Mouse (Mus musculus) cerebral cortex, adult 2 months (tissue): ENCODE results near the gene C130050O18Rik.

Experiments
- WGBS: fragments of 180-500 bp; shearing (Covaris S2); methylation state at CpG from one replicate; pipeline ENCODE4 v1.1.7; 2018; 5-methylcytosine and 5-hydroxymethylcytosine counted together

The C130050O18Rik gene

DNA sequence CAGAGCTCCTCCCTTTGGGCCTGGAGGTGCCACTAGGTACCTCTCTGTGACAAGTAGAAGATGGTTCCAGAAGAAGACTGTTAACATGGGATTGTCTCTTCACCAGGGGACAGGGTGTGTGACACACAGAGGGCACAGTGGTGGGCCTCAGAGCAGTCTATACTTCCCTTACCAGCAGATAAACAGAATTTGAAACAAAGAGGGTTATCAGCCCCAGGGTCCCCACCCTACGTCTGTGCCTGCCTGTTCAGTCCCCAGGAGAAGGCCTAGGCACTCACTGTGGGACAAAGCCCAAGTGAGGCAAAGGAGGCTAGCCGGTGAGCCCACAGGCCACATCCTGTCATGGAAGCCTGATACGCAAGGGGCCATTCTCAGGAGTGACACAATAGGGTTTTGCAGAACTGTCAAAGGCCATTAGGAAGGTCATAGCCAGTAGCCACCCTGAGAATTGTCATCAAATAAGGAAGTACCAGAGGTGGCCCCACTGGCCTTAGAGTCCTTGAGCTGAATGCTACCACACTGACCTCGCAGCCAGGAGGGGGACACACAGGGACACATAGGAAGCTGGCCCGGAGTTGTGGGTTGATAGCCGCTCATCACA, at the start of gene C130050O18Rik:
TSS of gene C130050O18Rik (plus strand) at position 480 of the 601 bp plus-strand sequence.
- 89% methylated on average over 6 of the region's 6 CpGs for WGBS

DNA sequence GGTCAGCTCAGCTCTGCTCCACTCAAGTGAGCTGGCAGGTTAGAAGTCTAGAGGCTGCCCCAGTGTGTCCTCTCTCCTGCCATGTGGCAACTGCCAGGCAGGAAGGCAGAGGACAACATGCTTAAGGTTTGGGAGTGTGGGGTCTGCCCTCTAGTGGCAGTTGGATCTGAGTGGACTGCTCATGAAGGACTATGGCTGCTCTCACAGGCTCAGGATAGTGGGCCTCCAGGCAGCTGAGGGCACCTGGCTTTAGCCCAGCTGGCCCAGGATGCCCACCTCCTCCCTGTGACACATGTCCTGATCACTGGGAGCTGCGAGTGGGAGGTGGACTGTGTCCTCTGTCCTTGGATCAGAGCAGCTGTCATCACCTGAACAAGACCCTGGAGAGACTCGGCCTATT, 46.4 kb upstream of the C130050O18Rik start:
- 87% methylated on average over 2 of the region's 2 CpGs for WGBS

DNA sequence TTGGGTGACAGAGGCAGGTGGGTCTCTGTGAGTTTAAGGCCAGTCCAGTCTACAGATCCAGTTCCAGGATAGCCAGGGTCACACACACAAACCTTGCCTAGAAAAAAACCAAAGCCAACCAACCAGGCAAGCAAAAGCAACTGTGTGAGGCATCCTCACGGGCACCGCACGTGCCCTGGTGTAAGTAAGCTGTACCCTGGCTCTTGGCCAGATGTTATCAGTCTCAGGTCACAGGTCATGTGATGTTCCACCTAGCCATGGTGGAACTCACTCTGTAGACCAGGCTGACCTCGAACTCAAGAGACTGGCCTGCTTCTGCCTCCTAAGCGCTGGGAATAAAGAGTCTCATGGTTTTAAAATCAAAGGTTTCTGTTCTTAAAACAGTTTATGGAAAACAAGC, 45.8 kb upstream of the C130050O18Rik start:
- 92% methylated on average over 5 of the region's 5 CpGs for WGBS

DNA sequence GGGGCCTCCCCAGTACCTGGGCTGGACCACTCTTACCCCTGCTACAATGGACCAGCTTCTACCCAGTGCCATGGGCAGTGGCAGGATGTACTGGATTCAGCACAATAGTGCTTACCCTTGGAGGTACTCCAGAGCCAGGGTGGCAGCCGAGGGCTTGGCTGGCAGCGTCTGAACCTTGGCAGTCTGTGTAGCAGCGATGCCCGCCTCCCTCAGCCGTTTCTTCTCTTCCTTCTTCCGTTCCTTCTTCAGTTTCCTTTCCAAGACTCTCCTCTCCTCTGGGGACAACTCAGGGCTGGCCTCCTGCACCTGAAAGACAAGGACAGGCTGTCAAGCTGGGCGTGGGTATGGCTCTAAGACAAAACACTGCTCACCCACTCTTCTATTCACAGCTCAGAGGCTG, 41.2 kb upstream of the C130050O18Rik start:
- WGBS: 28% methylated on average over 7 of the region's 7 CpGs

DNA sequence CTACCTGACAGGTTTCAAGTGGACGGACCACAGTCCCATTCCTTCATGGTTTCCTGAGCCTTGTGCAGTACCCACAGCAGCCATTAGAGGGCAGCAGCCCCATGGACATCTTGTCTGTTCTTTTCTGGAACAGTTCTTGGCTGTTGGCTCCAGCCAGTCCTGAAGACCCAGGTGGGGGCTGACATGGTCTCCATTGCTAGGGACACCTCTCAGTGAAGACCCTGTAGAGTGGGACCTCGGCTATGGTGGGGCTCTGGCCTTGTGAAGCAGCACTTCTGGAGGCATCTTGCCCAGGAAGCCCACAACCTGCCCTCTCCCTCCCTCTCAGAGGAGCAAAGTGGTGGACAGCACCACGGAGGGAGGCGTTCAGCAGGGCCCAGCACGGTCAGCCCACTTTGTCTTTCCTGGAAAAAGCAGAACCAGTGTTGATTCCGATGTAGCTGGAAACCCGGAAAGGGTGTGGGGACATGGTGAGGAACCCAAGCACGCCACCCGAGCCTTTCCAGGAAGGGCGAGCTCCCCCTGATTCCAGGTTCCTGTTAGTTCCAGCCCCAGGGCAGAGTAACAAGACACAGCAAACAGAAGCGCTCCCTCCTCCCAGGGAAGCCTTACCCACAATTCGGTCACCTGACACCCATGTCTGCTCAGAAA, 40.7 kb upstream of the C130050O18Rik start:
- 22% methylated on average over 12 of the region's 12 CpGs for WGBS

DNA sequence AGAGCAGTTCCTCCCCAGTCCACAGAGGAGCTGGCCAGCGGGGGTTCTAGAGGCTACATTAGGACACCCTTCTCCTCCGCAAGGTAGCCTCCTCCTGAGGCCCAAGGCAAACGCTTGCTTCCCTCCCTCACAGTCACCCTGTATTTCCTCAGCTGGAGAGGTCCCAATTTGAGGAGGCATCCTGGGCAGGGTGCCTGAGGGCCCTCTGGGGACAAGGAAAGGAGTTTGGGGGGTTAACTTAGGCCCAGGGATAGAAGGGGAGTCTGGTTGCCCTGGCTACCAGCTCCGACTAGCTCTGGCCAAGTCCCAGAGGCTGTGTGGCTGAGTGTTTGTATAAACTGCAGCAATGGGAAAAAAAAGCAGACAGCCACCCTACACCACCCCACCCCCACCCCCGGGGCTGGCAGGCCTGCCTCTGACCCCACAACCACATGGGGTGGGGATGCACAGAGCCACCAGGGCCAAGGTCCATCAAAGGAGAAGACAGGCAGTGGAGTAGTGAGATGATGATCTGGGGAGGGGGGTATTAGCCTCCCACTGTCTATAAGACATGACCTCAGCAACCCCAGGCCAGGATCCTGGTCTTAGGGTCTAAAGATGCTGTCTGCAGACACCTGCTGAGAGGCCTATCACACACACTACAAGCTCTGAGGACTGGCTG, 40.0 kb upstream of the C130050O18Rik start:
- 9% methylated on average over 5 of the region's 5 CpGs for WGBS

DNA sequence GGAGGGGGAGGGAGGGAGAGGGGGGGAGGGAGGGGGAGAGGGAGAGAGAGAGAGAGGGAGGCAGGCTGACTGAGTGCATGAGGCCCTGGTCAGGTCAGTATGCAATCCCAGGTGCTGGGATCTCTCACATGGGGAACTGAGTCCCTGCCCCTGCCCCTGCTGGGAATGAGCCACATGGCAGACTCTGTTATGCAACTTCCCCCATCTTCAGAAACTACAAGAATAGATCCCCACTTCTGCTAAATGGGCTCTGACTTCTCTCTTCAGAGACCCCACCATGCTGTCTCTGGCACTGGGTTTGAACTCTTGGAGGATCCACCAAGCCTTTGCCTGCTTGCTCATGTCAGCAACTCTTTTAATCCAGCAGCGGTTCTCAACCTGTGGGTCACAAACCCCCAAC, 39.3 kb upstream of the C130050O18Rik start:
- 88% methylated on average over 1 of the region's 1 CpGs for WGBS

DNA sequence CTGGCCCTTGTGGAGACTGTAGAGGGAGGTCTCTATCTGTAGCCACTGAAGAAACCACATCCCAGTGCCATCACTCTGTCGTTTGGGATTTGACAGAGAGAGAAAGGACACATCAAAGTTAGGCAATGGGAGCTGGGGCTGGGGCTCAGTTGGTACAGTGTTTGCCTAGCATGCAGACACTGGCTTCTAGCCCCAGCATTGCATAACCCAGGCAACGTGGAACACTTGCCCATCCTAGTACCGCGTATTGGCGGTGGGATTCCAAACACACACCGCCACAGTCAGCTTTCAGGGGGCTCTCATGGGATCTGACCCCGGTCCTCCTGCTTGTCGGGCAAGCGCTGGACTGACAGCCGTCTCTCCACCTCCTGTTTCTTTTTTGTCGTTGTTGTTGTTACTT, 38.6 kb upstream of the C130050O18Rik start:
- 68% methylated on average over 11 of the region's 11 CpGs for WGBS

DNA sequence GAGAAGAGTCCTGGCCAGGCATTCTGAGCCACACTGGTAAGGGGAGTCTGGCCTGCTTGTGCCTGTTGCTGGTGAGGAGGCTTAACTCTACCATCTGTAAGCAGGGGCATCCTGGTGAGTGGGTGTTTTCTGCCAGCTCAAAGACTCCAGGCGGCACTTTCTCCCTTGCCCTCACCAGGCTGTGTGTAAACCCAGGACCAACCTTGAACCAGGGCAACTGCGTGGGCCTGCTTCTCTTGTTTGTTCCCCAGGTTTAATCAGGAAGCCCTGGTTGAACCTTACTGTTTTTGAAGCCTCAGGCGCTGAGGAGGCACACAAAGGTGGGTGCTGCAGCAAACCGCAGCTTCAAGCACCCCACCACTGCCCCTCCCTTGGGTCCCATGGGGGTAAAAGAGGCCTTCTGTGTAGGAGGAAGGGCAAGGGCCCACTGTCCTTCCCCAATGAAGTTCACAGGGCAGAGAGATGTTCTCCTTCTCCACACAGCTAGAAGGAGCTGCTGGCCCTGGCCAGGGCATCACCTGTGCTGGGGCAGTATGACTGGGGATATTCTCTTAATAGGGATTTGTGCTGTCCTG, 37.1 kb upstream of the C130050O18Rik start:
- WGBS: 68% methylated on average over 4 of the region's 4 CpGs

DNA sequence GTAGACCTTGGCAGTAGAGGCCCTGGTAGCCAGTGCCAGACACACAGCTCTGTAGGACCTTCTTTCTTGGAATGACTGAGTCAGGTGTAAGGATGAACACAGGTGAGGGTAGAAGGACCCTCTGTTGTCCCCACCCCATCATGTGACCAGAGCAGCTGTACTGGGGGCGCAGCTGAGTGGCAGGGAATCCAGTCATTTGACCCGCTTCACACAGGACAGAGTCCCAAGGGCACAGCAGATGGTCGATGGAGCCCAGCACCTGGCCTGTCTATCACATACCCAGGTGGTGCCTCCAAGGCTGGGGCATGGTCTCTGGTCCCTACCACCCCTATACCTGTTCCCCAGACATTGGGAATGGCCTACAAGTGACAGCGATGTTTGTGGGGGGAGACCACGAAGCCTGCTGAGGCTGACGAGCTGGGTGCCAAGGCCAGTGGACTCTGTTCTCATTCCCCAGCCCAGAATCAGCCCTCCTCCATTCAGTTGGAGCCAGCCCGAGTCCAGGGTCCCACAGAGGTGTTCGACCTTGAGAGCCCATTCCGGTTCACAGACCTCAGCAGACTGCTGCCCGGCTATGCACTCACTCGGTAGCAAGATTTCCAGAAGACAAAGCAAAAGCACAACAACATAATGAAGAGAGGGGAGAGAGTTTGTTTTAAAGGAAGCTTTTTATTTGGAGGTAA, 36.3 kb upstream of the C130050O18Rik start:
- 86% methylated on average over 11 of the region's 11 CpGs for WGBS

DNA sequence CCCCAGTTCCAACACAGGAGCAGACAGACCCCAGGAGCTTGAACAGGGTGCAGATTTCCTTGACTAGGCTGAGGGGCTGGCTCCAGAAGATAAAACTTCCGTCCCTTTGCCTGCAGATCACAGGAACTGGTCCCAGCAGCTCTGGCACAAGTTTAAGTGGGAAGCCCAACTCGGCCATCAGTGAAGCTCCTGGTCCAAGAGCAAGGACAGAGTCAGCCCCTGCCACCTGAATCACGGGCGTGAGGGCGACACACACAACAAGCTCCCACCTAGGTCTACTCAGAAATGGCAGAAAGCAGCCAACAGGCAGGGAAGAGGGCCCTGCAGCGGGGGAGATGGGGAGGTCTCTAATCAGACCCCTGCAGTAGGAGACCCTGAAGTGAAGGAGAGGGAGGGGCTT, 34.7 kb upstream of the C130050O18Rik start:
- 87% methylated on average over 6 of the region's 6 CpGs for WGBS

DNA sequence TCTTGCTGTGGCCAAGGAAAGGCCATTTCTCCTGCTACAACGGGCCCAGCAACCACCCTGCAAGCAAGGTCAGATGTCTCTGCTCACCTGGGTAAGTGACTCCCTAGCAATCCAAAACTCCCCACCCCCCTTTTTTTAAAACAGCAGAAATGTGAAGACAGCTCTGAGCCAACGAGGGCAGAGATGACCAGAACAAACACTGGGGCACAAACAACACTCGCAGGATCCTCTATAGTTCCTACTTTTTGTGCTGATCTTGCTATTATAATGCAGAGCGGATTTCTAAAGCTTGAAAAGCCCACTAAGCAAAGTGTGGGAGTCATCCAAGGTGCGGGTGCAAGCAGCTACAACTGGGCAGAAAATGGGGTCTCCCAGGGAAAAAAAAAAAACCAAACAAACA, 34.0 kb upstream of the C130050O18Rik start:
- 54% methylated on average over 5 of the region's 5 CpGs for WGBS

DNA sequence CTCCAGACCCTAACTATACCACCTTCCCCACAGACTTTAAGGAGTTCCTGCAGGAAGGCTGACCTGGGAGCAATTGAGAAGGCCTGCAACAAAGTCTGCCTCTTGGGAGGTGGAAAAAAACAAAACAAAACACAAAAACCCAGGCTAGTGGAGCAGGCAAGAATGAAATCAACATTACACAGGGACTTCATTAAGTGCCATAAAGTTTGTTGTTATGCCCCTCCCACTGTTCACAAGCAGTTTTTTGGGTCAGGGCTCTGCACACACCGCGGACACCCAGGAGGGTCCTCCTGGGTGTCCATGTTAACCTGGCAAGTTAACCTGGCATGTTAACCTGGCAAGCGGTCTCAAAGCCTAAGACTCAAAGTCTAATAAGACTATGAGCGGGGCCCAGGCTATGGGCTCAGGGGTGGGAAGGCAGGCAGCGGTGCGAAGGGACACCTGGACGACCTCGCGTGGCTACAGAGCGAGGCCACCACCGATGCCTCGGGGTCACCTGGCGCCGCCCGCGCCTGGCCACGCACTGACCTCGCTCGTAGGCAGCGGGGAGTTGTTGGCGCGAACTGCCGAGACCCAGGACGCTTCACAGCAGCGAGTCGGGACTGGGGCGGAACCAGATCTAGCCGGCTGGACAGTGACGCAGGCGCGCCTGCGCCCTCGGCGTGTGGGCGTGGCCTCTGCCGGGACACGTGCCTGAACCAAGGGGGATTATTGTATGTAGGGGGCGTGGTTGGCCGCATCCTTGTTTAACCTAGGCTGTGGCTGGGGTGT, 33.3 kb upstream of the C130050O18Rik start:
- WGBS: under 1% methylated on average over 39 of the region's 39 CpGs

DNA sequence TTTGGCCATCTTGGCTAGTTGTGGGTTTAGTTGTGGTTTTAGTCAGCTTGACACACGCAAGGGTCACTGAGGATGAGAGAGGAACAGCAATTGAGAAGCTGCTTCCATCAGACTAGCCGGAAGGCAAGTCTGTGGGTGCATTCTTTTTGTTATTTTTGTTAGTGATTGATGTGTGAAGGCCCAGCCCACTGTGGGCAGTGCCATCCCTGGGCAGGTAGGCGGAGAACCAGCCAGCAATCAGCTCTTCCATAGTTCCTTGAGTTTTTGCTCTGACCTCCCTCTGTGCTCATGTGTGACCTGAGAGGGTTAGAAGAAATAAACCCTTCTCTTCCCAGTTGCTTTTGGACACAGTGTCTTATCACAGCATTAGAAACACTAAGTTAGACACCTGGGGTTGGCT, 32.0 kb upstream of the C130050O18Rik start:
- 72% methylated on average over 3 of the region's 3 CpGs for WGBS

DNA sequence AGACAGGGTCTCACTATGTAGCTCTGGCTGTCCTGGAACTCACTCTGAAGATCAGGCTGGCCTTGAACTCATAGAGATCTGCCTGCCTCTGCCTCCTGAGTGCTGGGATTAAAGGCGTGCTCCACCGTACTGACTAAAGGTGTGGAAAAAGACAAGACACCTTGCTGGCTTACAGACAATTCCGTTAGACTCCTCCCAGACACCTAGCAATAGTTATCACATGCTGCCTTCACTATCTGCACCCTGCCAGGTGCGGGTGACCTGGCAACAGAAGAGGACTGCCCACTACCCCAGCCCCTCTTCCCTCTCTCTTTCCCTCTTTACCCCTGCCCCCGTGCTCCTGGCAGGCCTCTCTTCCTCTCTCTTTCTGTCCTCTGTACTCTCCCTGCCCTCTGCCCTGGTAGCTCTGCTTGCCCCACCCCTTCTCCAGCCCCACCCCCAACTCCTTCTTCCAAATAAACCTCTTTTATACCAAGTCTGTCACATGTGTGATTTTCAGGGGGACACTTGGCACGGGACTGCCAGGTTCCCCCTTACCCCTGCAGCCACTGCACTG, 31.1 kb upstream of the C130050O18Rik start:
- WGBS: 83% methylated on average over 6 of the region's 6 CpGs

DNA sequence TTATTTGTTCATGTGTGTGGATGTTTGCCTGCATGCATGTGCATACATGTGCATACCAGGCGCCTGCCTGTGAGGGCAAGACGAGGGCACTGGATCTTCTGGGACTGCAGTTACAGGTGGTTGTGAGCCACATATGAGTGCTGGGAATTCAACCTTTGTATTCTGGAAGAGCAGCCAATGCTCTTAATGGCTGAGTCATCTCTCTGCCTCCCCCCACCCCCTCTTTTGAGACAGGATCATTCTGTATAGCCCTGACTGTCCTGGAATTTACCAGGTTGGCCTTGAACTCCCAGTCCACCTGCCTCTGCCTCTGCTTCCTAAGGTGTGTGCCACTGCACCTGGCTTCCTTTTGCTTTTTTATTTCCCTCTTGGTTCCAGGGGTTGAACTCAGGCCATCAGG, 30.2 kb upstream of the C130050O18Rik start:
- WGBS: 90% methylated on average over 2 of the region's 2 CpGs

DNA sequence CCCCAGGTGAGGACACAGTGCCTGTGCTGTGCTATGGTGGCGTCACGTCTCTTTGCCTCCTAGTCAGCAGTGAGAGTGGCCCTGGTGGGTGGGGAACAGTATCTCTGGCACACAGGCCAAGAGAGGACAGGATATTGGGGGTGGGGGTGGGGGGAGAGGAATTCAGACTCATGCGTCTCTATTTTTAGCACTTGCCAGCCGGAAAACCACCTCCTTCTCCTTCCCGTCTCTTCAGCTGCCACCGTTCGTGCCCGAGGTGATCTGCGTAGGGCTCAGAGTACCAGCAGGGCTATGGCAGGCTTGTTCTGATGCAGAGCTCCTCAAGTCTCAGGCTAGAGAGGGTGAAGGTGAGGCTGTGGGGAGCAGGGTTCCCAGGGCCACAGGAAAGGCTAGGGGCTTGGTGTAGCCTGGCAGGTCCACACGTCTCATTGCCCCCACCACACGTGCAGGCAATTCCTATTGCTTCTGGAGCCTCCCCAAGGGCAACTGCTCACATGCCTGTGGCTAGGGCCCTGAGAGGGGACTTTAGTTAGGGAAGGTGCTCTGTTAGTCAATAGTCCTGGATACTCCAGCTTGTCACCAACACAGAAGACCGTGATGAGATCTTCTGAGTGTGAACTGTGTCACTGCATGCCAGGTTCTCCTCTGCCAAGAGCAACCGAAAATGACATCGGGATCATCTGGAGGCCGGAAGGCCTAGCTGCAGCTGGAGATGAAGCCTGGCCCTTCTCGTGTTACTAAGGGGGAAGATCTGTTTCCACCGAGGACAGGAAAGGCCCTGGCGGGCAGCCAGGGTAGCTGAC, 27.4 kb upstream of the C130050O18Rik start, which contains the start of gene Gpr146:
TSS of gene Gpr146 (plus strand) at position 230 of the 803 bp plus-strand sequence.
- whole genome bisulfite sequencing: 47% methylated on average over 18 of the region's 18 CpGs

DNA sequence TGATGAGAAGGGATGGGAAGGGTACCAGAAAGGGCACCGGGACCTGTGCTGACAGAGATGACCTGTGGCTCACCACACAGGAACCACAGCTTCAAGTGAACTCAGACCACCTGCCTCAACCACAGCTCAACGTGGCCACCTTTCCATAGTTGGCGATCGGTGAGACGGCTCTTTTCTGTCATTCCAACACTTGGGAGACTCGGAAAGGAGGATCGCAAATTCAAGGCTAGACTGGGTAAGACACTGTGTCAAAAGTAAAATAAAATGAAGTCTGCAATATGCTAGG, 26.9 kb upstream of the C130050O18Rik start:
- WGBS: 85% methylated on average over 7 of the region's 7 CpGs

DNA sequence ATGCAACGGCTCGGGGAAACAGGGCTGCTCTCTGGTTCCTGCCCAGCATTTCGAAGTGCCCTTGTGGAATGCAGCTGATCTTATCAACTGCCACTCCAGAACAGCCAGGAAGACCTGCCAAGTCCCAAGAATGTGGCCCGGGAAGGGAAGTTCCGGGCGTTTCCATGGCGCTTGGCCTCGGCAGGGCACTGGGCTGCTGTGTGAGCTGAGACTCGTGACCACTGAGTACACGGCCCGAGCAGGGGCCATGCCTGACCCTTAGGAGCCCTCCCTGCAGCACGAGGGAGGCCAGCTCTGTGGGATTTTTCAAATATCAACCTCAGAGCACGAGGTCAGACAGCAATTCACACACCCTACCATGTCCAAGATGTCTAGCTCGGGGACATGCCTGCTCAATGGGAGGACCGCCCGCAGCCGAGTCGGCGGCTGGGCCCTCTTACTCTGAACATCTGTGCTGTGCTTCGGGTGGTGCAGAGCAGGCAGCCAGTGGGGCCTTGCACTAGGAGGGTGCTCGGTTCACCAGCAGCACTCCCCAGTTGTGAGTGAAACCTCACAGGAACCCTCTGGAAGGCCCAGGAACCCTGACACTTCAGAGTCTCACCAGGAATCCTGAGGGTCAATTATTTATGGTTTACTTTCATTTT, 26.0 kb upstream of the C130050O18Rik start:
- WGBS: 51% methylated on average over 21 of the region's 21 CpGs
